Mouse (Mus musculus) G1E-ER4 (cell line): ENCODE data around the gene Fbln5. TPM values are rescaled to one million over a fixed set of nuclear protein-coding genes. Genes with fewer than 3 reads are reported as not detected.

Experiments used
- GATA1 ChIP-seq: IDR thresholded peaks from one replicate; pipeline ENCODE4 v1.8.0; 2012; ENCODE audit warnings: low read length, inconsistent platforms
- polyA plus RNA-seq: library from polyadenylated mRNA; stranded (reverse); fragments of >175 nt; gene quantifications from 2 replicates; pipeline ENCODE4 v1.2.3, GENCODE M21; 2012

Fbln5 gene
- polyA plus RNA-seq, 1 experiment: not detected

- TF ChIP-seq GATA1: no peak
Observed at GRCm38 (mm10) chr12:101740486-101740885, 78.4 kb downstream of the Fbln5 start.

- TF ChIP-seq GATA1: no peak
Observed at GRCm38 (mm10) chr12:101740045-101740444, 78.8 kb downstream of the Fbln5 start.

GRCm38 (mm10) chr12:101718755-101719150, 100.1 kb downstream of the Fbln5 start:
- TF ChIP-seq GATA1: no peak

- no peak for TF ChIP-seq GATA1
Observed at GRCm38 (mm10) chr12:101718054-101718754, 100.7 kb downstream of the Fbln5 start, which contains the start of gene Tc2n. TSS of gene Tc2n (minus strand) at chr12:101718523.

GRCm38 (mm10) chr12:101699176-101699575, 119.7 kb downstream of the Fbln5 start:
- TF ChIP-seq GATA1: no peak

Other genes with a start within 250 kb of the Fbln5 start
- gene Tc2n, start 100.5 kb downstream of the Fbln5 start, polyA plus RNA-seq: not detected in 2 replicates
- gene Trip11, start 94.2 kb upstream of the Fbln5 start, polyA plus RNA-seq: 2.8 and 3.3 TPM in 2 replicates
- gene Atxn3, start 139.2 kb upstream of the Fbln5 start, polyA plus RNA-seq: 2.0 and 5.0 TPM in 2 replicates
- 26.9 and 34.5 TPM in 2 replicates for gene Cpsf2, start 156.9 kb upstream of the Fbln5 start, polyA plus RNA-seq